Mouse (Mus musculus): ENCODE data around the gene Inhba.

Gene Inhba

DNA sequence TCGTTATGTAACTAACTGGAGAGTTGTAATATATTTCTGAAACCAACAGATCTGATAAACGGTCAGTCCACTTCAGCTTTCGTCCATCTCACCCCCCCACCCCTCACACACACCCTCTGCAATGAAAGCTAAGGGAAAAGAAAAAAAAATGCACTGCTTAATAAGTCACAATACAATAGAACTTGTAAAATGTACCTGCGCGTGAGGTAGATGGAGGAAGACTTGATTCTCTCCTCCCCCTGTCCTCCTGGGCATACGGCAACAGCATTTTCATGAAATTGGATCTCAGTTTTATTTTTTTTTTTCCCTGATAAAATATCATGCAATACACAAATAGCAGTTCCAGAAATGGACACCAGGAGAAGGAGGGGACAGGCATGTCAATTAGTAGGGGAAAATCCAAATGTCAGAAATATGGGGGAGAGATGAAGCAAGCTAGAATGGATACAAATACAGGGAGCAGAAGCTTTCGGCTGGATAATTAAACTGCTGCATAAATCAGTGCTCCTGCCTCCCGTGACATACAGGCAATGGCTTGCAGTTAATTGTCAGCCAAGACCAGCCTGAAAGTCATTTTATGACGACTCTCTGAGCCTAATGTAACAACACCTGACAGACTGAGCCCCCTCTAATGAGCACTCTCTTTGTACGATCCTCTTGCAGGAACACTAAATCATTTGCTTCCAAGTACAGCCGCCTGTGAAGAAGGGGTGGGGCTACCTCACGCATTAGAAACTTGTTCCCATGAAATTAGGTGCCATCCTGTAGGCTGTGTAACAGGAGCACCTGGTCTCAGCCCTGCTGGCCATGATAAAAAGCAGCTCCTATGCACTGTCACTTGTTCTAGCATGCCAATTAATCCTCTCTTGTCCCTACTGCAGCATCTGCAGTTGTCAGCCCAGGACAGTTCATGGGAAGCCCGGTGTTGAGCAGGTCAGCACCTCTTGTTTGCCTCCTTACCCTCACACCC is 11.7 kb downstream of the Inhba start:
- DNase-seq: no peak

DNA sequence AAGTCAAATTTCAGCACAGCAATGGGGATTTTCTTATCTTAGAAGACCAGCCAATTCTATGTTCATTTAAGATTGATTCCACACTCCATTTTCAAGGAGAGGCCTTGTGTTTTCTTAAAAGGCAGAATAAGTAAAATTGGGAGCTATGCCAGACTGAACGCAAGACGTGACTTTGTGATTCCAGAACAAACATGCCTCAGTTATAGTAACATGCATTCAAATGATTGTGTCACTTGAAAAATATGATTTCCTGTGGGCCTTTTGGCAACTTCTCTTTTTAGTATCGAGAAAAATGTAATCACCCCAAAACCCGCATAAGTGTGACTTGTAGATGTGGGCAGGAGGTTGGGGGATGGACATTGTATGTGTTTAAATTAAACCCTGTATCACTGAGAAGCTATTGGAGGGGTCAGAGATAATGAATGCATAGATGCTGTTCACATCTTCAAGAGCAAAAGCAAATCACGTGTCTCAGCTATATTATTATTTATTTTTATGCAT is 19.0 kb downstream of the Inhba start:
- DNase-seq: no peak

DNA sequence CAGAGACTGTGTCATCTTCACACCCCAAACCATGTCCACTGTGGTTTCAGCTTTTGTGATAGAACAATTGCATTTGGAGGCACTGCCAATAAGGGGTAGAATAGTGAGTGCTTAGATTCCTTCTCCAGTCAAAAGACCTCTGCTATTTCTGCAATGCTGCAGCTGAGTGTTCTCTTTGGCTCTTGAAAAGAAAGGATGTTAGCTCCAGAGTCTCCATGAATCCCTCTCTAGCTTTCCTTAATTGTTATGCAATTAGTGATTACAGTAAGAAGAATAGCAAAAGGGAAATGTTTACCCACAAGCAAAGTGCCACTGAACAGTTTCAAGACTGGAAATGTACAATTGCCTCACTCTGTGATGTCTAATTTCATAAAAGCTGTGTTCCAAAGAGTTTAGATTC is 20.8 kb downstream of the Inhba start:
- DNase-seq: no peak

DNA sequence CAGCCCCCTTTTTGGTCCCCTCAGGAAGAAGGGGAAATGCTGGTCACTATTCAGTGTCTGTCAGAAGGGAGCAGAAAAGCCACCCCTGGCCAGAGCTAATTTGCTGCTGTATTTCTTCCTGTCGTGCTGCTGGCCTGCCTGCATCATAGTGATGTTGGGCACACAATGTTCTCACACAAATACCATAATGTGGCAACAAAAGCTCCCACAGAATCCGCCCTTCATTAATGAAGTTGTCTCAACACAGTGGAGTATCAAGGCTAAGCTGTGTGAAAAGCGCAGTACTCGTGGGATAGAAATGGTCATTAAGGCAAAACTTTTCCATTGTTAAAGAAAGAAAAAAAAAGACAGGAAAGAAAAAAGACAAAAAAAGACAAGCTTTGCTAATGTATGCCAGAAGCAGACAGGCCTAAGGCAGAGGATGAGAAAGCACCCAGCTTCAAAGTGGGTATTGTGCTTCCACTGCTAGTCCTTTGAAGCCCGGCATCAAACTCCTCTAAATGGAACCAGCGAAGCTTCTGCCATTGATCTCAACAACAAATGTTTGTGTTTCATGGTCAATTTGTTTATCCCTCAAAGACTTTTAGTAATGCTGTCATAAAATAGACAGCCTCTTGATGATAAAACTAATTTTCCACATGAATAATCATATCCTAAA is 21.4 kb downstream of the Inhba start:
- DNase-seq: no peak

DNA sequence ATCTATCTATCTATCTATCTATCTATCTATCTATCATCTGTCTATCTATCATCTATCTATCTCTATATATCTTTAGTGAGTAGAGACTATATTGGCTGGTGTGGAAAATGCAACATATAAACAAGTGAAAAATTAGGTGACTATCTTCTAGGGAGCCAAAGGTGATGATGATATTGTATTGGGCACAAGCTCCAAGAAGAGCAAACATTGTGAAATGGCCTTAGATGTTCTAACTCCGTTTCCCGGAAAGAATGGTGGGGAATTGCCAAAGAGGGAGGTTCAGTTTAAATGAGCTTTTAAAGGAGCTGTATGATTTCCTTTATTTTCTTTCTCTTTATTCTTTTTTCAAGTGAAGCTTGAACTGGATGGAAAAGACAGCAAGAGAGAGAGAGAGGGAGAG is 57.4 kb downstream of the Inhba start:
- DNase-seq: no peak

DNA sequence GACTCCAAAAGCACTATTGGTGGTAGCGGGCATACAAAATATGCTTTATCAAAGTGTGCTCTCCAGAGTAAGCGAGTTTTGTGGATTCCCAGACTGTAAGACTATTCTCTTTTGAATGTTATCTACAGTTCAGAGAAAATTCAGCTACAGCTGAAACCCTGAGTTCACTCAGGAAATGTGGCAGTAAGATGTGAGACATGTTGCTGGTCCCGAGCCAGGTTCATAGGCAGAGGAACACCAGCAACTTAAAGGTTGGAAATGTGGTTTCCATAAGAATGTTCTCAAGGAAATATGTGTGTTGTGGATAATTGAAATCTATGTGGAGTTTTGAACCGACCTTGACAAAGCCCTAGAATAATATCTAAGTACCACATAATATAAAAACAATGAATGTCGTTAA is 65.6 kb downstream of the Inhba start:
- DNase-seq: no peak

DNA sequence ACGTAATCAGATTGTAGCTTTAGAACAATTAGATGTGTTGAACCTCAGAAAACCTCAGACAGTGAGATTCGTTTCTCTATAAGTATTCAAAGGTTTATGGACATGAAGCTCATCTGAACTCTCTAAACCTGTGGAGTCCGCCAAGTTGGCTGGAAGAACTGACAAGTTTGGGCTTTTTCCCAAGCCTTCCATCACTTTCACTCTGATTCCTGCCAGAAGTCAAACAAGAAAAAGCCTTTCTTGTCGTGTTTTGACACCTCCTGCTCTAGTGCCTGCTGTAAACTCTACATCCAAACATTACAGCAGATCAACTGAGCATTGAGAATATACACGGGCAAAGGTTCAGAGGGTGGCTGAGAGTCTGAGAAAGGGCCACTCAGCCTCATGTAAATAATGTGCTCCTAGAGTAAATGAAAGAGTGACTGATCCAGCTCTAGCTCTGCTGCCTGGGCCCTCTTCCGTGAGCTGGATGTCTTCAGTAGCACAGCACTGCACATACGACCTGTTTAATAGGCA is 66.6 kb downstream of the Inhba start:
- no peak for DNase-seq

DNA sequence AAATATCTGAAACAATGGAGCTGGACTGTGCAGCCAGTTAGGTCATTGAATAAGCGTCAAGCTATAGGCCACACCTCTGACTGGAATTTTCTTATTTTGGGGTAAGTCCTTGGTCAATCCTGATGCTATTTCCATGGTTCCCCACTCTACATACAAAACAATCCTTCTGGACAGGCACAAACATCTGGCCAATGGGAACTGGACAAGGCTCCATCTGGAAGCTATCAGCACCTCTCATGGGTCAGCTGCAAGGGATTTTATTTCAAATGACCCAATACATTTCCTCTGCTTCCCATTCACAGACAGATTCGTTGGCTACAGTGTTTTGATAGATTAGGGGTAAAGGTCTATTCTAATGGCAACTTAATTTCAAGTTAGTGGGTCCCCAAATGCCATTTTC is 68.6 kb downstream of the Inhba start:
- no peak for DNase-seq

Data from kidney, postnatal 25 days (tissue).